Mouse (Mus musculus) ES-E14 (cell line): ENCODE data around the gene Bclaf1.

ENCODE experiments used
- MAFK ChIP-seq: IDR thresholded peaks from 2 replicates; pipeline ENCODE4 v1.6.1; 2014; ENCODE audit warnings: mild to moderate bottlenecking, low read depth, low read length, inconsistent platforms; ENCODE audit not compliant: insufficient read depth
- ZNF384 ChIP-seq: IDR thresholded peaks from 2 replicates; pipeline ENCODE4 v1.6.1; 2012; ENCODE audit warnings: low read depth, low read length, inconsistent platforms

- TF ChIP-seq ZNF384 (no peak), MAFK (no peak)
Measured at GRCm38 (mm10) chr10:20312736-20313301, 550 bp downstream of the Bclaf1 start.
